Mouse (Mus musculus) left cerebral cortex, postnatal 10 days (tissue): Measurements from ENCODE around the gene Prm2. TPM values are rescaled to one million over a fixed set of nuclear protein-coding genes. Genes with fewer than 3 reads are reported as not detected.

Experiments
- DNase-seq, 2 experiments: peaks; one replicate each; pipeline ENCODE4 v3.0.0; 2021 to 2022; ENCODE audit warnings: low spot score in 2 of 2, mixed read lengths in 1 of 2; ENCODE audit errors: extremely low spot score in 1 of 2
- intact Hi-C: fragments of 180-260 bp; cut with DNase I; formaldehyde crosslinking; loops from one replicate; pipeline ENCODE4 v1.15.1; 2025
- total RNA-seq, 2 experiments: library from RNA; stranded (reverse); gene quantifications; 2 replicates each; pipeline ENCODE4 v1.2.3; 2021

Prm2 gene
- total RNA-seq, 2 experiments from 2014 or later = not detected

DNA sequence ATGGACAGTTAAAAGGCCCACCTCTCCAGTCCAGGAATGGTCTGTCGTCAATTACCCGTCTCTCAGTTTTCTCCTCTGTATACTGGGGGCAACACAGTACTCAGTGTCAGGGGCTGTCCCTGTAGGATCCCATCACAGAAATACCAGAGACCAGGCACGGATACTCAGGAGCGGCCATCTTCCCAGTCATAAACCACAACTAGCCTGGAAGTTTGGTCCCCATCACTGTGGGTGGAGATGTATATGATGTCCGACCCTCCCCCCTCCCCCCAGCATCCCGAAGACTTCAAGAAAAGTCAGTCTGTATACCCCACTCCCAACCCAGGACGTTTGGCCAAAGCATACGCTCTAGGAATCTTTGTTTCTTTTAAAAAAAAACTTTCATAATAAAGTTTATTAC is 12.5 kb downstream of the Prm2 start:
- DNase-seq = no peak
- intact Hi-C loops = no loop called here

DNA sequence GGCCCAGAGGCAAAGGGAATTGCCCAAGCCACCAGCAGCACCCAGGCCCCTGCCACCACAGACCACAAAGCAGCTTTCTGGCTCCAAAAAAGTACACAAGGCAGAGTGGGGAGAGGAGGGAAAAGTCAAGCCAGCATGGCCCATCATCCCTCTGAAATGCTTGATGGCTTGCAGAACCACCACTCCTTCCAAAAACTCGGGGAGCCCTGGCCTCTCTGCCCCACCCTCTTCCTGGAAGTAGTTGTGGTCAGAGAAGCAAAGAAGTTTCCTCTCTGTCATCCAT is 12.8 kb downstream of the Prm2 start:
- intact Hi-C loops = no loop called here
- no peak for DNase-seq

DNA sequence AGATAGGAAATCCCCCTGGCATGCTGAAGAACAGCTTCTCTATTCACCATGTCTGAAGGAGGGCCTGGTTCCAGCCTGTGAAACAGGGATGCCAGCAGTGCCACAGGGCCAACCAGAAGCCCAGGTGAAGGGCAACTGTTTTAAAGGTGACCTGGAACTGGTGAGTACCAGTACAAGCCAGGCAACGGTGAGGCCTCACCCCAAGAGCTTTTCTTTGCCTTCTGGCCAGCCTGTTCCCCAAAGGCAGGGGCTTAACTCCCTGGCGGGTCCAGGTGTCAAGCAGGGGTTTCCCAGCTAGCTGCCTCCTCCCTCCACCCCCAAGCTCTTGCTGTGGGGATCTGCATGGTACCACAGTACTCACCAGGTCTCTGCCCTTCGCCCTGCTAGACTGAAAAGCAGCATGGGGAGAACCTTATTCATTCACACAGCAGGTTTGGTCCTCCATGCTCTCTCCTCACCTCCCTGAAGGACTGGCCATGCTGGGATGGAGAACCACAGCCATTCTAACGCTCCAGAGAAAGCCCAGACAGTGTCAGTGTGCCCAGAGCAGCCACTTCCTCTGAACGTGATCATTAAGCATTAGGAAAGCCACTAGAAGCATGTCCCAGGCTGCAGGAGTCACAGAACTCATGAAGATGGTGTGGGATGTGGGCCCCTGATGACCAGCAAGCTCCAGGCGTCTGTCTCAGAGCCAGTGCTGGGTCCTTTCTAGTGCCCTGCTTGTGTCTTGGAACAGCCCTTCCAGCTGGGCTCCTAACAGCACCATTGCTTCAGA is 13.4 kb downstream of the Prm2 start:
- intact Hi-C loops = no loop called here
- no peak for DNase-seq

DNA sequence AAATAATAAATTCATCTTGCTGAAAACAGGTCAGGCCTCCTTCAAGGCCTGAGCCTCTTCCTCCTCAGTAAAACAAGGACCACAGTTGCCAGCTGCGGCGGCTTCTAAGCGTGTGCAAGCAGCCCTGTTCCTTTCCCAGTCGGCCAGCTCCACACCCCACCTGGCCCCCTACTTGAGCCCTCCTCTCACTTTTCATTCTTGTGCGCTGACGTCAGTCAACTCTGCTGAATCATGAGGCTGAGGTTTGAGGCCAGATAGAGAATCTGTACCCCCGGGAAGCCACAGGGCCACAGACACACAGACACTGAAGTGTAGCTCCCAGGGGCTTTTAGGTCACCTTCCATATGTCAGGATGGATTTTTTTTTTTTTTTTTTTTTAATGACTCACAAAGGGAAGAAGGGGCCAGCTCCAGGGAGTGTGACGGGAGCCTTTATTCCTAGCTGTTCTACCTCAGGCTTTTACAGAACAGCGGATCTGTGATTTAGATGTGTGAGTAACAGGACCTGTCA is 14.0 kb downstream of the Prm2 start:
- intact Hi-C loops = no loop called here

DNA sequence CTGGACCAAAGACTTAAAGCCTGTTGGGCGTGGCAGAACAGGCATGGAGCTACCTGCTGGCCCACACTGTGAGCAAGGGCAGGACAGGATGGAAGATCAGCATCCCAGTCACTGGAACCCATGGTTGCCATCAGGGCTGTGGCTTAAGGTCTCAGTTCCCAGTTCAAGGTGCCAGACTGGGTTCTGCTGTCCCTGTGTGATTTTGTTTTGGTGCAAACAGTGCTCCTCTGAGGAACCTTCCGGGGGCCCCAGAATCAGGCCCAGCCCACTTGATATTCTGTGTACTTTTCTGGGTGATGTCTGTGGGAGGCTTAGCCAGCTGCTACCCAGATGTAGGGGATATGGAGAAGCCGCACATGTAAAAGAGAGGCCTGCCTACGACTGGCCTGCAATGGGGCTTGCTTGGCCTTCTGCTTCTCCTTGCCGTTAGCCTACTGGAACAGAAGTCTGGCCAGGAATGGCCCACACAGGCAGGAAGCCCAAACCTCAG is 15.3 kb downstream of the Prm2 start:
- no peak for DNase-seq
- intact Hi-C loops = no loop called here

More for the DNA sequence above, 14.0 kb downstream of the Prm2 start:
- no peak for DNase-seq

DNA sequence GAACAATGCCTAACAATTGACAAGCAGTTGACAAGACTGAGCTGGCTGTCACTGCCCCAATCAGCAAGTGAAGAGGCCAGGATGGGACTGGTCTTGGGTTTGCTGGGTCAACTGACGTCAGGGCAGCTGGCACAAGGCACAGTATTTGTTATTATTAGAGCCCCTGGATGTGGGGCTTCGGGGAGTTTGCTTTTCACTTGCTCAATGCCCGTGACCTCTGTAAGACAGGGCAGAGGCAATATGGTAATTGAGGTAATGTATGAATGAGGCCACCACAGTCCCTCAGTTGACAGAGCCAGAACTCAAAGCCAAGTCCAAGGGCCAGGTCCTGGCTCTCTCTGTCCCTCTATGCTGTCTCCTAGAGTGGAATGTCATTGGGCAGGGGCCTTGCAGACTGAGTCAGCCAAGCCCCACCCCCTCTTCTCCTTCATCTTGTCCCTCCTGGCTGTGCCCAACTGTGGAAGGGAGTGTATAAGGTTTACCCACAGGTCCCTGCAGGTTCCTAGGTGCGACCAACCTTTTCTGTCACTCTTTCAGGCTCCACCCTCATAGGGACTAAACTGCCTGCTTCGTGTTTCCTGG is 18.3 kb downstream of the Prm2 start:
- DNase-seq = no peak
- intact Hi-C loops = no loop called here

DNA sequence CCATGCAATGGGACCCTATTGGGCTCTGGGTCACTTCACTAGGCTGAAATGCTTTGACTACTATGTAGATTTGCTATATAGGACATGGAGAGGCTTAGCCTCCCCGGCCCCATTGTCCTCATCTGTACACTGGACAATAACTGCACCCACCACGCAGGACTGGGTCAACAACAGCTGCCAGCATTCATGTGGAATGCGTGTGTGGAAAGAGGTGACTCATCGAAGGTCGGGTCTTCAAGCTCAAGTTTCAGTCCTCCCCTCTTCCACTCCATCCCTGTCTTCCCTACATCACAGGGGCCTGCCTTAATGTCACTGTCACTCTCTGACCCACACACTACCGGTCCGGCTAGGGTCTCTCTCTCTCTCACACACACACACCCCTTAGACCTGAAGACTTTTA is 19.6 kb downstream of the Prm2 start:
- intact Hi-C loops = no loop called here
- no peak for DNase-seq

DNA sequence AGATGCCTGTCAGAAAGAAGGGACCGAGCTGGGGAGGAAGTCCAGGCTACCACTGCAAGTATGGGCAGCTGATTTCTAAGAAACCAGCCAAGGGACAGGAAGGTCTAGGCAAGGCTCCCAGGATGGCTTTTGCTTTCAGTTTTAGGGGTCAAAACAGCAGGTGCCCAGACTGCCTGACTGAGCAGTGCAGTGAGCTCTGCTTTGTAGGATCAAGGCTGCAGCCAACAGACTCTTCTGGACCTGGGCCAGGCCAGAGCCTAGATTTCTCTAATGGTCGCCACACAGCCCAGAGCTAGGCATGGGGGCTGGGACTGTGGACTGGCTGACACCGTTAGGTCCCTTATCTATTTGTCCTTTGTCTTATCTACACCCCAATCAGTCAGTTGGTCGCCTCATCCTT is 21.2 kb downstream of the Prm2 start:
- intact Hi-C loops = no loop called here
- no peak for DNase-seq

DNA sequence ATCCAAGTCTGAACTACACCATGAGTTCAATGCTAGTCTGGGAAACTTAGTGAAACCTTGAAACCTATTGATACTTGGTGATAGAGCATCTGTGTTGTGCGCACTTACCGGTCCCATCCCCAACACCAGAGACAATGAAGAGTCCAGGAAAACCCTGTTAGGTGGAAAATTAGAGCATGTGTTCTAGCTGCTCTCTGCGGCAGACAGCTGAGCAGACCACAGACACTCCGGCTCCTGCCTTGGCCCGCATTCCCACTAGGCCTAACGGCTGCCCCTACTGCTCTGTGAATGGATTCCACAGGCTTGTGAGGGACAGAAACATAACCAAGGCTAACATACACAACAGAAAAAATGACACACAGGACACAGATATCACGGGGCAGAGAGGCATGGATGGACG is 22.4 kb downstream of the Prm2 start:
- intact Hi-C loops = no loop called here
- no peak for DNase-seq

DNA sequence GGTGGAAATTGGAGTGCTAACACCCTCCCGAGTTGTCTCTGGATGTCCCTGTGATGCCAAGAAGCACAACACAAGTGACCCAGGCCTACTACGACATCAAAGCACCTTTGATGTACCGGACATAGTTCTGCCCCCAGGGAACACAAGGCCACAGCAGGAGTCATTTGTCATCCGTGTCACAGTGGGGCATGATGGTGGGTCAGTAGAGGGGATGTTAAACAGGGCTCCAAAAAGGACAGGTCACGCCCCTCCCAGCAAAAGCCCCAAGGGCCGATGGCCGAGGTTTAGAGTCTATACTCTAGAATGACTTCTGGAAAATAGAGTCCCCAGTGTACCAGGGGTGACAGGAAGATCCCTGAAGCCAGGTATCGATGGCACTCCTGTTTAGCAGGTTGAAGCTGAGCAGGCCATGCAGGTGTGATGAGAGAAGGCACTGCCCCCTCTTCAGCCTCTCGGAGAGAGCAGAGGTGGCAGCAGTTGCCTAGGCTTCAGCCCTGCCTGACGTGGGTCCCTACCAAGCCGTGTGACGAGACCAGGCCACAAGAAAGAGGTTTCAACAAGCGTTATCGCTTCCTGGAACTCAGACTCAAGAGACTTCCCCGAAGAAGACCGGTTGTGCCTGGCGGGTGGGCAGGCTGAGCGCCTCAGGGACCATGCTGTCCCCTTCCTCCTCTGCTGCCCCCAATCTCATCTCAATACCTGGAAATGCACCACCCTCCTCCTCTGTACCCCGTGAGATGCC is 24.0 kb downstream of the Prm2 start:
- DNase-seq = no peak

DNA sequence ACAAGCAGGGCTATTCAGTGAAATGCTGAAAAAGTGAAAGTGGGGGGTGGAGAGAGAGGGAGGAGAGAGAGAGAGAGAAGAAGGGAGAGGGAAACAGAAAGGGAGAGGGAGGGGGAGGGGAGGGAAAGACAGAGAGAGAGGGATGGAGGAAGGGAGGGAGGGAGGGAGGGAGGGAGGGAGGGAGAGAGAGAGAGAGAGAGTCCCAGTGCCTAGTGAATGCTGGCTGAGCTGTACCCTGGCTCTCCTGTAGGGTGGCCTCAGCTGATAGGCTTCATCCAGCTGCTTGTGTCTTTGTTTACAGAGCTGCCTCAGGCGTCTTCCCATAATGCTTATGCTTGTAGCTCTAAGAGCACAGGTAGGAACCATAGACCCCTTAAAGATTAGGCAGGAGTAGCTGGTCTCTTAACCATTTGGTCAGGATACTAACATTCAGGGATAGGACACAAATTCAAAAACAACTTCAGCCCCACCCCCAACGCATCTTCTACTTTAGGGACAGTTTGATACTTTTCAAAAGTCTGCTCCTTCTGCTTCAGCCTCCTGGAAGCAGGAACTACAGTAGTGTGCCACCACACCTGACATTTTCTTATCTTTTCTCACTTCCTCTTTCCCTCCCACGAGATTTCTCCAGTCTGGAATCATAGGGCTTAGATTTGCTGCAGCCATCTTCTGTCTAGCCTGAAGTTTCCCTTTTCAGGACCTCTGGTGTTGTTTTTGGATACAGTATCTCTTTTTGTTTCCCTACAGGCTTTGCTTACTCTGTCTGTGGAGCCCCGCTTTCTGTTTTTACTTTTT is 25.2 kb downstream of the Prm2 start:
- no peak for DNase-seq
- intact Hi-C loops = no loop called here

More for the DNA sequence above, 24.0 kb downstream of the Prm2 start:
- intact Hi-C loops = no loop called here

DNA sequence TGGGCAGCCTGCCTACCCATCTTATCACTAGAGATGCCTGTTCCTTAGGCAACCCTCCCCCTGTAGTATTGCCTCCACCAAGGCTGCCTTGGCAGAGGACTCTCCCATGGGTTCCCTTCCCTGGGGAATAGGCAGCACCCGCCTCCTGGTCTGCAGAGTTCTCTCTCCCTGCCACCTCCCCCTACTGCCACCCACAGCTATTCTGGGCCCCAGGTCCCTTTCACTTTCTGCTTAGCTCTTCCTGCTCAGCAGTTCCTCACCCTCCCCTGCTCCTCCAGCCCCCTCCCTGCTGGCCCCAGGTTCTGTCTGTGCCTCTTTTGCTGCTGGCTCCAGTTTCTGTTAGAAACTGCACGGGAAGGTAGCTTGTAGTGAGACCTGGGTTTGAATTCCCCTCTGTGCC is 26.3 kb downstream of the Prm2 start:
- DNase-seq = no peak
- intact Hi-C loops = no loop called here

DNA sequence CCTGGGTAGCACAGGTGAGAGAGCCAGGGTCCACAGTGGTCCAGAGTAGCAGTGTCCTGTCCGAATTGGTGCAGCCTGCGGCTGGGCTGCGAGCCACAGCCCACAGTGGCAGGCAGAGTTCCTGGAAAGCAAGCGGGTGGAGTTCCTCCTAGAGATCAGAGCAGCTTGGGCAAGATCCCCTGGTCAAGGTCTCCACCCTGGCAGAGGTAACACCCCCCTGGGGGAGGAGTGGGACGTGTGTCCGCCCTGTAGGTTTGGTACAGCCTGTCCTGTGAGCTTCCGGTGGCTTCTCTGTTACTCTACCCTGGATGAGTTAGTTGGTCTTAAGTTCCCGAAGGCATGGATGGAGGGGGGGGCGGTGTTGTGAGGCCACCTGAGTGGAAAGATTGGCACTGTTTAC is 27.1 kb downstream of the Prm2 start:
- intact Hi-C loops = no loop called here
- no peak for DNase-seq

DNA sequence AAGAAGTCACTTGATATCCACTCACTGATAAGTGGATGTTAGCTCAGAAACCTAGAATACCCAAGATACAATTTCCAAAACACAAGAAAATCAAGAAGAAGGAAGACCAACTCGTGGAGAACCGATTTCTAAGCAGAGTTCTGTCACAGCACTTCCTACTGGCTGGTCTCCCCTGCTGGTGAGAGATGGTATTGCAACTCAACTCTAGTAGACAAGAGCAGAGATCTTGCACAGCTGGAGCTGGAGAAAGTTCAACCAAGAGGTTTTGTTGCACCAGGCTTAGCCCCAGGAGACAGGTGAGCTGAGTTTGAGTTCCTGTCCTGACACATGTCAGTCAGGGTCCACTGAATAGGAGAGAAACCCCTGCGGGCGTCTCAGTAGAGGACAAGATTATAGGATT is 28.8 kb downstream of the Prm2 start:
- peak; percentile 44 to 76 for DNase-seq
- intact Hi-C loops = no loop called here

DNA sequence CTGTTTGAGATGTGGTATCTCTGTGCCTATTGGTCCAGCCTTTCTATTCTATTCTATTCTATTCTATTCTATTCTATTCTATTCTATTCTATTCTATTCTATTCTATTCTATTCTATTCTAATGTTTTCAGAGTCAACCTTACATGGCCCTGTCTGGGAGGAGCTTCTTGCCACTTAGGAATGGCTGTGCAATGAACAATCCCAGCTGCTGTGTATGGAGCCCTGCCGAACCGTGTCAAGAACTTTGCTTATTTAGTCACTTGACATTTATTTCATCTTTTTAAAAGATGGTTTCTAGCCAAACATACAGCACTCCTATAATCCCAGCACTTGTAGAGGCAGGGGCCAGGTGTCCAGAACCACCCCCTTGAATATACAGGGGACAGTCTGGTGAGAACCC is 31.6 kb downstream of the Prm2 start:
- intact Hi-C loops = no loop called here

DNA sequence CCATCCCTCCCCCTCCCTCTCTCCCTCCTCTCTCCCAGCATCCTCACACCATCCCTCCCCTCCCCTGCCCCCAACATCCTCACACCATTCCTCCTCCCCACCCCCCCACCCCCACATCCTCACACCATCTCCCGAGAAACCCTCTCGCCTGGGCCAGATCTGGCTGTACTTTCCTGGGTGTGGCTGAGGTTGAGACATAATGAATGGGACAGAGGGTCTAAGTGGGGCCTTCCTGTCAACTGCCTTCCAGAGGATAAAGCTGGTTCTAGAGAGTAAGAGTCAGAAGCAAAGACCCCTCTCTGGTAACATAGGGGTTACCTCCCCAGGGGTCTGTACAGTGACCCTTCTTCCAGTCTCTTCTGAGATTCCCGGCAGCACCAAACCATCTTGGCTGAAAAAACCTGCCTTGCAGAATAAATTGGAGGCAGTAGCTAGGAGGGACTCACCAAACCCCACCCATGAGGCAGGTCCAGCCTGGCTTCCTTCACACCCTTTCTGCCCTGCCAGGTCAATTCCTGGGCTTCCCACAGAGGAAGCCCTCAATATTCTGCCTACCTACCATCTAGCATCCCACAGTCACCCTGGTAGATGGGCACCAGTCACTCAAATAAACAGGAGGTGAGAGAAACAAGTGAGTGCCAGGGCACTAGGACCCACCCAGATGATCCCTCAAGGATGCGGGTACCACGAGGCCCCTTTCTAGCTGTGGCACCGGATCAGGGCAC is 32.2 kb downstream of the Prm2 start:
- intact Hi-C loops = no loop called here

More for the DNA sequence above, 31.6 kb downstream of the Prm2 start:
- no peak for DNase-seq

DNA sequence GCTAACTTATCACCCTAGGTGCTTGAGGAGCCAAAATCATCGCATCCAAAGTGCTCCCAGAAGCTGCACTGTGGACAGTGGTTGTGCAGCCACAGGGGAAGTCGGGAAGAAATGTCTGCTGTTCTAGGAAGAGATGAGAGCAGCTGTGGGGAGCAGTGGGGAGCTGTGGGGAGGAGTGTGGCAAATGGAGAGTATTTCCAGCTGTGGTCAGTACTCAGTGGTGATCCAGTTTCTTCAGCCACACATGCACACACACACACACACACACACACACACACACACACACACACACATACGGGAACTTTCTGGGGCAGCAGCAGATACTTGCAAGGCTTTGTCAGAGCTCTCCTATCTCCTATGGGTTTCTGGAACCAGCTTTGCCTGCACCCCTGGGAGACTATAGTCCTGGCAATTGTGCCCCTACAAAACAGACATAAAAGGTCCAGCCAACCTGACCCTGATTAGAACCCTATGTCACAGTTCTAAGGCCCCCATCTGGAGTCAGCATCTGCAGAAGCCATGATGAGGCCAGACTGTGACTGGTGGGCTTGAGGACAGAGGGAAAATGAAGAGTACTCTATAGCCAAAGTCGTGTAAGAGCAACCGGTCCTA is 33.3 kb downstream of the Prm2 start:
- no peak for DNase-seq
- intact Hi-C loops = no loop called here

More for the DNA sequence above, 32.2 kb downstream of the Prm2 start:
- DNase-seq = no peak

DNA sequence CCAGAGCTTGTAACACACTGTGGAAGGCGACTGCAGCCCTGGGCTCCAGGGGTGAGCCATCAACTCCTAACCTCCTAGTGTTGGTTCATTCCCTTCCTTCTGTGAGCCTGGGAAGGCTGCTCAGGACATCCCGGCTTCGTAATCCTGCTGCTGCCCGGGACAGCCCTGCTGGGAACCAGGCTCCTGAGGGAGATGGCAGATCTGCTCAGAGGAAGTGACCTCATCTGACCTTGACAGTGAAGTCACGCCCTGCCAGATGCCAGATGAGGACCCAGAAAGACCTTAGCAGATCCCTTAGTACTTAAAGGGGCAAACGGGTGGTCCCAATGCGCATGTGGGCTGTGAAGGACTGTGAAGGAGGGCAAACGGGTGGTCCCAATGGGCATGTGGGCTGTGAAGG is 34.8 kb downstream of the Prm2 start:
- no peak for DNase-seq
- intact Hi-C loops = no loop called here
